Mouse (Mus musculus) brain, embryonic 18.5 days (tissue): ENCODE results near the gene Dagla.

ENCODE experiments used
- DNase-seq: peaks from one replicate; pipeline ENCODE4 v3.0.0-alpha.2; 2012; ENCODE audit warnings: low read depth, low spot score

Gene Dagla

GRCm38 (mm10) chr19:10239975-10240653, 64.6 kb downstream of the Dagla start:
- no peak for DNase-seq

- DNase-seq = no peak
Measured at GRCm38 (mm10) chr19:10239419-10239818, 65.3 kb downstream of the Dagla start.

- DNase-seq = no peak
Measured at GRCm38 (mm10) chr19:10238477-10238876, 66.2 kb downstream of the Dagla start.

DNA sequence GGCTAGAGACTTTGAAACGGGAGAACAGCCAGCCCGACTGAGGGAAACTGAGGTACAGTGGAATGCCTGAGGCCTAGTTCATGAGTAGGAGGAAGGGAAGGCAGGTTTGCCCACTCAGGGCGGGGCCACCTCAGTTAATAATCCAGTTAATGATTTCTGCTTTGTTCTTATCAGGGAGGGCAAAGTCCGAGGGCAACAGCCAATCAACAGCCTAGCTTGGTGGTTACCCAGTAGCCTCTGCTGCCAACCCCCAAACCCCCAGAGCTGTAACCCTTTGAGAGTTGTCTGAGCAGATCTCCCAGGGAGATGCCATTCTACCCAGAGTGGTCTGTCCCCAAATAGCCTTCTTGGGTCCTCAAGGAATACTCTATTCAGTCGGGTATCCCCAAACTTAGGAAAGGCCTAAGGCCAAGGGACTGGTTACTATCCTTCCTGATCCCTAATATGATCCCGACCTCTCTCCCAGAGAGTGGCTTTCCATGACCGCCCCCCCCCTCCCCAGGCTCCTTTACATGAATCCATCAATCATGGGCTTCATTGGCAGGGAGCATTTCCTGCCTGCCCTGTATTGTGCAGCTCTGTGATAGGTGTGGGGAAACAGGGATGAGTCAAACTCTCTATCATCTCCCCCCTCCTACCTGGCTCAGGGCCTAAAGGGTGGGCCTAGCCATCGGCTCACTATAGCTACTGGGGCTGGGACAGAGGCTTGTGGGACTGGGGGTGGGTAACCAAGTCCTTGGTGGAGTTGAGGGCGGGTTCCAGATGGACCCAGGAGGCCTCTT, 68.7 kb downstream of the Dagla start:
- no peak for DNase-seq

DNA sequence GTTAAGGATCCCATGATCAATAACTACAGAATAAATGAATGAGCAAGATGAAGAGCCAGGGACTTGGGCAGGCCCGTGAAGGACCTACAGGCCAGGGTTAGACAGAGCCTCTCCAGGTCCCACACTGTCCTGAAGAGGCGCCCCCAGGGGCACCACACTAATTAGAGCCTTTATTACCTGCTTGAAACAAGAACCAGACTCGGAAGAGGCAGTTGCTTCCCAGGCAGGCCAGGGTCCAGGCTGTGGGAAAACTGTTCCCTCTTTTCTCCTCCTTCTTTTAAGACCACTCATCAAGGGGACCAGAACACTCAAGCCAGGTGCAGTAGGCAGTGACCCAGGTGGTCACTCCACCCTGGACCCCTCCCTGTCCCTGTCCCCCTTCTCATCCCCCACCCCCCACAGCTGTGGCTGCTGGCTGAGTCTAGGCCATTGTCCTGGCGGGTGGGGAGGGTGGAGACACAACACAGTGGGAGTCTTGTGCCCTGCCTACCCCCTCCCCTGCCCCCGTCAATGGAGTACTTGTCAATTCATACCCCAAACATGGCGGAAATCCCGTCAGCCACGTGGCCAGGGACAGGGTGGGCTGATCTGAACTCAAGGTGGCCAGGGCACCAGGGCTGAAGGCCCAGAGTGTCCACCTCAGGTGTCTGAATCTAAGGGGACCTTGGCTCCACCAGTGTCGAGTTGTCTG, 72.2 kb downstream of the Dagla start:
- DNase-seq = no peak

GRCm38 (mm10) chr19:10231871-10232270, 72.8 kb downstream of the Dagla start:
- DNase-seq = no peak

- no peak for DNase-seq
Measured at GRCm38 (mm10) chr19:10231016-10231415, 73.7 kb downstream of the Dagla start.

- no peak for DNase-seq
Measured at GRCm38 (mm10) chr19:10225767-10226166, 78.9 kb downstream of the Dagla start.

- DNase-seq = no peak
Measured at GRCm38 (mm10) chr19:10224637-10225453, 79.8 kb downstream of the Dagla start.

DNA sequence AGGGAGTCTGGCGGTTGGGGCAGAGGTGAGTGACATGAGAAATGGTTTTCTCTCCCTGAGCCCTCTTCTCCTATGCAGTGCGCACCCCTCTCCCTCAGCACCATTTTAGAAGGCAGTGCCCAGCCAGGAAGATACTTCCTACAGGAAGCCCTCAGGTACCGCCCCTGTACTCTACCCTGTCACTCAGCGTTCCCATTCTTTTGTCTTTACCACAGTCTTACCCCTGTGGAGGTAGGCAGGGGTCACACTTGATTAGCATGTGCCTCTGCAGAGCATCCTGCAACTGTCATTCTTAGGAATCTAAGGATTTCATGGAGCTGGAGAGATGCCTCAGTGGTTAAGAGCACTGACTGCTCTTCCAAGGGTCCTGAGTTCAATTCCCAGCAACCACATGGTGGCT, 81.1 kb downstream of the Dagla start:
- no peak for DNase-seq

DNA sequence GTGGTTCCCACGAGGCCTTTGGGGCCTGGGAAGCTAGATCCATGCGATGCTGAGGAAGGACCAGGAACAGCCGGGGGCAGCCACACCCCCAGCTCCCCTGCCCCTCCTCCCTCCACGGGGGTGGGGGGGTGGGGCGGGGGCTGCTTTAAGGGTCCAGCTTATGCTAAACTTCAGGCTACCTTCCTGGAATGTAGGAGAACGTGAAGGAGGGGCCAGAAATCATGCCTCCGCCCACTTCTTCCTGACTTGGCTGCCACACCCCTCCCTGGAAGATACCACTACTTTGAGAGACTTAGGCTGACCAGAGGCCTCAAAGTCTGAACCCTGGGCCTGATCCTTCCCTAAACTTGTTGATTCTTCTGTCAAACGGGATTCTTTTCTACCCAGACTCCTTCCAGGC, 82.0 kb downstream of the Dagla start:
- DNase-seq = no peak

DNA sequence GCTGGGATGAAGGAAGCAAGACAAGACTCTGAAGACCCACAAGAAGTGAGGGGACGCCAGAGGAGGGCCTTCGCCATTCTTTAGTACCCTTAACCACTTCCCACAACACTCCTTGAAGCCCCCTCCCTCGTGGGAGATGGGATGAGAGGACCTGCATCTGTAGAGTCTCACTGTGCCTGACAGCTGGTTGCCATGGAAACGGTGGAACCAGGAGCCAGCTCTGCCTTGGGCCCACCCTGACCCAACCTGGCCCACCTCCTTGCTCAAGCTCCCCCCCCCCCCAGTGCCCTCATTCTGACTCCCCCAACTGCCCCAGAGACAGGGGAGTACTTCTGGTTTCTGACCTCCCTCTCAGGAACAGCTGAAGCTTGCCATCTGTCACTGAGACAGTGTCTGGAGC, 83.1 kb downstream of the Dagla start:
- DNase-seq = no peak

DNA sequence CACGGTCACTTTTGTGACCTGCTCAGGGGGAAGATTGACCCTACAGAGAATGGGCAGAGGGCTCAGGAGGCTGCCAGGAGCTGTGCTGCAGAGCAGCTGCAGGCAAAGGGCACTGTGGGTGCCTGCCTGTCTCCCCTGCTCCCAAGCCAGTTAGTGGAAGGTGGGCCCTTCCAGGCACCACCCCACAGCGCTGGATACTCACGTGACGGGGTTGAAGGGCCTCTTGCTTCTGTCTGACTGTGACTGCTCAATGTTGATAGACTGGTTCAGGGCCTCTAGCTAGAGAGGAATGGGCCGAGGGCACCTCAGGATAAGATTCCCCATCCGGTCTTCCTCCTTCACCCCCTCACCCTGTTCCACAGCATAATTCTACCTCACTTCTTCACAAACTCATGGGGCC, 85.1 kb downstream of the Dagla start:
- no peak for DNase-seq

GRCm38 (mm10) chr19:10219108-10219507, 85.6 kb downstream of the Dagla start:
- DNase-seq = no peak

DNA sequence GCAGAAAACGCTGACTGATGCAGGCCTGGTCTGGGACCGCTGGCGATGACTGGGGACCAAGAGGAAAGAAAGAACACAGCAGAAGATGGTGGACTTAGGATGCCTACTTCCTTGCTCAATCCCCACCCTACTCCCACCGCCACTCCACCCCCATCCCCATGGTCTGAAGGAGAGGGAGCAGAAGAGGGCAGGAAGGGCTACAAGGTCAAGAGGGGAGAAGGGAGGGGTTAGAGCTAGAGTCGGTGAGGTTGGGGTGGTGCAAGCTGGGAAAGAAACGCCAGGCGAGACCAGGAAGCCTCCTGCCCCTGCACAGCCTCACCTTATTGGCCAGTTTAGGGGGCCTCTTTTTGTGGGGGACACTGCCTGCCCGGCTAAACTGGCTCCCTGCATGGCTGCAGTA, 88.6 kb downstream of the Dagla start:
- no peak for DNase-seq

- no peak for DNase-seq
Measured at GRCm38 (mm10) chr19:10213796-10214471, 90.7 kb downstream of the Dagla start.

DNA sequence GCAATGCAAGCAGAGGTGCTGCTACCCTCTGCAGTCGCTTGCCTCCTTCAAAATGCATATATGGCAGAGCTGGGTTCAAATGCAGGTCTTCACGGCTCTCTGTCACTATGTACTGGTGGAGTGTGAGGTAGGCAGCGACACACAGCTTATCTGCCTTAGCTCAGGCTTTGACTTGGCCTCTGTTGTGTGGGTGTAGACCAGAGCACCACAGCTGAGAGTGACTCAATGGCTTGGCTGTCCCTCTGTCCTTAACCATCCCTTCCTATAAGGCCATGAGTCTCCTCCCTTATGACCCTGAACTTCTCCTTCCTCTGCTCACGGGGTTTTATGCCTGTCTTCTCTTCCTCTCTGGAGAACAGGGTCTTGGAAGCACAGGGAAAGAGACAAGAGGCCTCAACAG, 93.8 kb downstream of the Dagla start:
- DNase-seq = no peak

DNA sequence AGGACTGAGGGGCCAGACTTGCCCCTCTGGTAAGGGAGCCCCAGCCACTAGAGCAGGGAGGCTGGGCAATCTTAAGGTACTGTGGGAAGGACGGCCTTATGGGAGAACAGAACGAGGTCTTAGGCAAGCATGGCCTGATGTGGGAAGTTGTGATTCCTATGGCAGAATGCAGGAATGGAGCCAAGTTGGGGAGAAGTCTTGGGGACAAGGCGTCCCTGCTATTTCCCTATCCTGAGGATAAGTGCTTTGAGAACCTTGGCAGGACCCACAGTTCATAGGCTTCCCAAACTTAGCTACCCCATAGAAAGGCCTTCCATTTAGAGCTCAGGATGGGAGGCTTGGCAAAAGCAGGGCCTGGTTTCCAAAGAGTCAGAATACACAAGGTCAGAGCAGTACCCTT, 95.8 kb downstream of the Dagla start:
- no peak for DNase-seq

- DNase-seq = no peak
Measured at GRCm38 (mm10) chr19:10205051-10205450, 99.6 kb downstream of the Dagla start.

DNA sequence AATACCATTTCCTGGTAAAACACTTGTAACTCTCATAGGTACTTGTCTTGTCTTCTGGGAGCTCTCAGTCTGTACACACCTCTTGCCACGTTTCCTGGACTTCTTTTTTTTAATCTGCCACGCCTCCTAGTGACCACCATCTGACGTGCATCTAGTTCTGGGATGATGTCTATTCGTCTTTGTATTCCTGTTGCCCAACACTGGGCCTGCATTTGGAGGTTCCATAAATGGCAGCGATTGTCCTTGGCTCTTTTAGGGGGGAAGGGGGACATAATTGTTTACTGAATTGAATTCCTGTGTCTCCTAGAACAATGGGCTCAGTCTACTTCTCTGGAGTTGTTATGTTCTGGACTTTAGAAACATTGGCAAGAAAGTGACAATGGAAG, 100.1 kb downstream of the Dagla start:
- no peak for DNase-seq
